Mouse (Mus musculus) kidney, adult 11 months (tissue): ENCODE measurements at regions not wholly inside any gene's neighbourhood (a gene's known extent, or its start where the extent isn't known, plus 50 kb on each side); places are given as distances from the start of the nearest gene placed in this dataset.

Source experiments
- DNase-seq: peaks from one replicate; pipeline ENCODE4 v3.0.0; 2022

- peak; percentile 66 for DNase-seq
Measured at GRCm38 (mm10) chr2:68799993-68800740, 61.1 kb upstream of the Cers6 start.

DNA sequence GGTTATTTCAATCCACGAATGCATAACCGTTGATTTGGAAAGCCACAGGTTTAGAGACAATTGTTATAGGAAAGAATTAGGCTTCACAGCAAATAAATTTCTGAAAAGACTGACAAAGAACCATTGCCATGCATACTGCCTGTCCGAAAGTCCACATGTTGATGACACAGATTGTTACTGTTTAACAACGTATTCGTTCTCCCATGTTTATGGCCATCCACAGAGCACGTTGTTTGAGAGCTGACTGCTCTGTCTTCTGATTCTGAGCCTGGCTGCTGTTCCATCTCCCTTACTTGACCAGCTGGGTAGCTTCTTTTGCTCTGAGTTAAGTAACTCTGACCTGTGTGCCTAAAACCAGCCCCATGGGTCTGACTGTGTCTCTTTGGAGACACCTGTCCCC is 57.1 kb upstream of the Cers6 start:
- DNase-seq = no peak

- DNase-seq = no peak
Measured at GRCm38 (mm10) chr2:68805866-68806265, 55.4 kb upstream of the Cers6 start.

- no peak for DNase-seq
Measured at GRCm38 (mm10) chr2:68806311-68806895, 54.8 kb upstream of the Cers6 start.
